Mouse (Mus musculus) C2C12 (cell line): Measurements from ENCODE around the gene Myod1.

Experiments
- CEBPB ChIP-seq: IDR thresholded peaks from one replicate; pipeline ENCODE4 v1.6.1; 2011; ENCODE audit warnings: low read depth, mild to moderate bottlenecking, control low read depth, moderate library complexity
- CTCF ChIP-seq: IDR thresholded peaks from one replicate; pipeline ENCODE4 v1.5.1; 2011; ENCODE audit not compliant: control insufficient read depth, insufficient read depth, insufficient read length
- MAX ChIP-seq: IDR thresholded peaks from one replicate; pipeline ENCODE4 v1.6.1; 2011; ENCODE audit warnings: mild to moderate bottlenecking, control low read depth
- MYOD1 ChIP-seq: IDR thresholded peaks from one replicate; pipeline ENCODE4 v1.6.1; 2011; ENCODE audit warnings: low read depth; ENCODE audit not compliant: control insufficient read depth, insufficient read length
- MYOG ChIP-seq: IDR thresholded peaks from one replicate; pipeline ENCODE4 v1.6.1; 2011; ENCODE audit not compliant: control insufficient read depth, insufficient read length; ENCODE audit errors: extremely low read depth
- USF1 ChIP-seq: IDR thresholded peaks from one replicate; pipeline ENCODE4 v1.6.1; 2011; ENCODE audit warnings: low read depth, mild to moderate bottlenecking, control low read depth, moderate library complexity

DNA sequence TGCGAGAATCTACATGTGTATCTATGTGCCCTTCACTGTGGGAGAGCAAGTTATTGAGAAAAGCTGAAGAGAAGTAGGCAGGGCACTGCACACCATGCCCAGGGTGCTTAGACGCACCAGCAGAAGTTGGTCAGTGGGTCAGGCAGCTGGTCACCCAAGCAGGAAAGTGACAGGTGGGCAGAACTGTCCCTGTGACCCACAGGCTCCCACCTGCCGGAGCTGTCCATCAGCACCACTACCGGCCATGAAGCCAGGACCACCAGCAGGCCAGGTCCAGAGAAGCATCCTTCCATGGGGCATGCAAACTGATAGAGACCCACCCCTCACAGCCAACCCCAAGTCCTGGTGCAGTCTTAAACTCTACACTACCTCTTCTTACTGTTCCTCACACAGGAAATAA, 28.6 kb upstream of the Myod1 start:
- TF ChIP-seq CTCF = no peak
- TF ChIP-seq MAX = no peak
- no peak for TF ChIP-seq CEBPB
- no peak for TF ChIP-seq USF1
- no peak for TF ChIP-seq MYOD1
- no peak for TF ChIP-seq MYOG
